11 mouse cellular contexts compared by ENCODE assay signal in the genomic region with DNA sequence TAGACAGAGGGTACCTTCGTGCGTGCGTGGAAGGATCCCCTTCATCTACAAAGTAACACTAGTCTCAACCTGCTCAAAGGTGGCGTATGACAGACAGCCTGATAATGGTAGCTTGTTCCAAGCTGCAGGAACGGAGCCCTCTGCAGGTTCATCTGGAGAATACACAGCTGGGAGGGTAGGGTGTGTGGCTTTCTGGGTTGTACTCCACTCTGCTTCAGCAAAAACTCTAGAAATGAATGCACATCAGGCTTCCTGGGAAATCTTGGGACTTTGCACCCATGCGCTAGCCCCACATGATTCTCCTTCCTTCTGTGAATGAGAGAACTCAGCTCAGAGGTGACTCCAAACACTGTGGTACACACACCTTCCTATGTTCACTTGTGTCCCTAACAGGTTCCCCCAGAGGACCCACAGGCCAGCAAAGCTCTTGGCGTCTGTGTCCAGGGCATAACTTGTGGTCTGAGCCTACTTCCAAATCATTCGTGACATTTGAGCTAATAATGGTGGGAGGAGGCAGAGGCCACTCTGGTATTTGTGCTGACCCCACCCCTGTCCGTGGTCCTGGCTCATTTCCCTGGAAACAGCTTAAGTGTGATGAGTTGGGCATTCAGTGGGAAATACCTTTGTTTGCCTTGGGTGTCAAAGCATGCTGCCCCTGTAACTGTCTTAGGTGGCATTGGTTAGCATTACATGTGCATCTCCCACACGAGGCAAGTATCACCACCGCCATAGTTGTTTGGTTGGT. TPM values are rescaled to one million over a fixed set of nuclear protein-coding genes. Genes with fewer than 3 reads are reported as not detected.
DNase-seq lines count a peak whose midpoint lies in the region; ATAC-seq and TF ChIP-seq lines count a peak whose summit lies in the region.
"Had no signal": no experiment of that assay in that cellular context is flagged by ENCODE, and none has a peak within 500 bp of the region (broad histone marks: within the 10 kb centered on the region; RNA-seq: fewer than 3 reads in every experiment).

No protein-coding gene starts in this region.

- DNase-seq in liver, result no peak
- DNase-seq in ES-CJ7 (ENCODE audit: low read depth, low spot score), result peak; percentile 68
- no peak for DNase-seq in right cerebral cortex, postnatal 4 days
- DNase-seq in hindbrain, embryonic 14.5 days (ENCODE audit: low spot score), result no peak
- DNase-seq: adrenal gland, postnatal 25 days had no signal

- H3K4me1 ChIP-seq in liver, embryonic 16.5 days (ENCODE audit: control insufficient read depth, low read depth, low read length), result no peaks in the 10 kb centered on the region
- H3K4me1 ChIP-seq in bone marrow, adult 2 months (ENCODE audit: control insufficient read depth, insufficient read depth, low read length), result no peaks in the 10 kb centered on the region
- no peaks in the 10 kb centered on the region for H3K4me1 ChIP-seq in hindbrain, embryonic 14.5 days (replicated peaks; ENCODE audit: control insufficient read depth, insufficient read depth, low read length)

- H3ac ChIP-seq in myocyte (ENCODE audit: control insufficient read depth, insufficient read length), result no peak overlapping the region

- H3K36me3 ChIP-seq in liver, embryonic 16.5 days (ENCODE audit: control insufficient read depth, insufficient read depth), result no peaks in the 10 kb centered on the region
- peaks cover 32% of the 10 kb centered on the region for H3K36me3 ChIP-seq in myocyte (ENCODE audit: control insufficient read depth, insufficient read depth)
- H3K36me3 ChIP-seq in hindbrain, embryonic 14.5 days (replicated peaks; ENCODE audit: control insufficient read depth, insufficient read depth), result peaks cover 3% of the 10 kb centered on the region; the same call in 1 of the 2 replicates

- no peak for TF ChIP-seq POLR2A in bone marrow, adult 2 months (IDR thresholded peaks at IDR 0.05; ENCODE audit: borderline replicate concordance, control insufficient read depth, low read depth, low read length)
- TF ChIP-seq POLR2A in myocyte (IDR thresholded peaks at IDR 0.05; ENCODE audit: insufficient read length, low read depth), result peak; percentile 10

- WGBS in liver, embryonic 16.5 days (ENCODE audit: insufficient replicate concordance), result 58% methylated on average over 11 of the region's 11 CpGs
- 75% methylated on average over 11 of the region's 11 CpGs for WGBS in bone marrow, adult 2 months
- 79% methylated on average over 11 of the region's 11 CpGs for WGBS in hindbrain, embryonic 14.5 days

- no peak overlapping the region for H3K4me3 ChIP-seq in liver, embryonic 16.5 days (ENCODE audit: low read depth, low read length)
- H3K4me3 ChIP-seq in bone marrow, adult 2 months (replicated peaks; ENCODE audit: control insufficient read depth, low read depth, low read length), result no peak overlapping the region
- H3K4me3 ChIP-seq in myocyte, result no peak overlapping the region
- no peak overlapping the region for H3K4me3 ChIP-seq in hindbrain, embryonic 14.5 days (replicated peaks; ENCODE audit: low read length)
- H3K4me3 ChIP-seq: embryonic facial prominence, embryonic 12.5 days; limb, embryonic 12.5 days had no signal

- H3K4me2 ChIP-seq in liver, embryonic 16.5 days (ENCODE audit: low read depth, low read length), result no peak overlapping the region
- no peak overlapping the region for H3K4me2 ChIP-seq in myocyte (ENCODE audit: low read depth)
- no peak overlapping the region for H3K4me2 ChIP-seq in hindbrain, embryonic 14.5 days (replicated peaks)
- H3K4me2 ChIP-seq: embryonic facial prominence, embryonic 12.5 days; limb, embryonic 12.5 days had no signal

- peaks cover 2% of the 10 kb centered on the region for H3K79me2 ChIP-seq in myocyte (ENCODE audit: control insufficient read depth, insufficient read depth)

- 0 out of 2 replicates have a peak, but pooled peaks have one; percentile 16 for ATAC-seq in liver, embryonic 16.5 days (ENCODE audit: low read depth)
- no peak for ATAC-seq in hindbrain, embryonic 14.5 days (ENCODE audit: low FRiP score)
- ATAC-seq: hindbrain, embryonic 16.5 days had no signal

- H3K27me3 ChIP-seq in liver, embryonic 16.5 days (ENCODE audit: control insufficient read depth, insufficient read depth, low read depth, low read length), result no peaks in the 10 kb centered on the region
- H3K27me3 ChIP-seq in myocyte (ENCODE audit: control insufficient read depth, insufficient read depth, insufficient read length), result no peaks in the 10 kb centered on the region
- H3K27me3 ChIP-seq in hindbrain, embryonic 14.5 days (ENCODE audit: control insufficient read depth, insufficient read depth, low read length), result no peaks in the 10 kb centered on the region
- H3K27me3 ChIP-seq: embryonic facial prominence, embryonic 12.5 days; limb, embryonic 12.5 days had no signal

- H3K9ac ChIP-seq in liver, embryonic 16.5 days (ENCODE audit: low read depth, low read length), result no peak overlapping the region
- H3K9ac ChIP-seq in hindbrain, embryonic 14.5 days, result no peak overlapping the region
- H3K9ac ChIP-seq: embryonic facial prominence, embryonic 12.5 days; limb, embryonic 12.5 days had no signal

- no peaks in the 10 kb centered on the region for H3K9me3 ChIP-seq in liver, embryonic 16.5 days (replicated peaks; ENCODE audit: control insufficient read depth, low read length)
- H3K9me3 ChIP-seq in hindbrain, embryonic 14.5 days (ENCODE audit: control insufficient read depth, low read length), result no peaks in the 10 kb centered on the region
- H3K9me3 ChIP-seq: embryonic facial prominence, embryonic 12.5 days; limb, embryonic 12.5 days had no signal

- no peak overlapping the region for H3K27ac ChIP-seq in liver, embryonic 16.5 days (ENCODE audit: low read length)
- no peak overlapping the region for H3K27ac ChIP-seq in bone marrow, adult 2 months (ENCODE audit: control insufficient read depth, insufficient read depth, low read depth, low read length, poor library complexity)
- no peak overlapping the region for H3K27ac ChIP-seq in hindbrain, embryonic 14.5 days
- H3K27ac ChIP-seq: embryonic facial prominence, embryonic 12.5 days; limb, embryonic 12.5 days had no signal

- TF ChIP-seq CTCF in bone marrow, adult 2 months (IDR thresholded peaks at IDR 0.05; ENCODE audit: control insufficient read depth, insufficient read depth, low read length), result peak; percentile 42; the same call in 1 of the 2 replicates

TF ChIP-seq in myocyte, 11 proteins besides CTCF, POLR2A, EP300 and RAD21:
- TF ChIP-seq MYOD1 (IDR thresholded peaks at IDR 0.05; ENCODE audit: control insufficient read depth in 1 of 3, insufficient read length in 2 of 3, low read depth in 2 of 3), result no peak
- TF ChIP-seq POLR2AphosphoS2 (IDR thresholded peaks at IDR 0.05; ENCODE audit: insufficient read length, low read depth), result peak; percentile 71
- TF ChIP-seq TCF12 (IDR thresholded peaks at IDR 0.05; ENCODE audit: insufficient read depth, poor library complexity, severe bottlenecking), result no peak
- no peak for TF ChIP-seq MAX (IDR thresholded peaks at IDR 0.05; ENCODE audit: low read depth)
- no peak for TF ChIP-seq CEBPB (IDR thresholded peaks at IDR 0.05; ENCODE audit: insufficient read depth, poor library complexity, severe bottlenecking)
- TF ChIP-seq E2F4 (IDR thresholded peaks at IDR 0.05; ENCODE audit: insufficient read depth), result no peak
- no peak for TF ChIP-seq TCF3 (IDR thresholded peaks at IDR 0.05; ENCODE audit: insufficient read length, low read depth)
- peak; percentile 50 for TF ChIP-seq REST (IDR thresholded peaks at IDR 0.05; ENCODE audit: insufficient read depth, insufficient read length)
- TF ChIP-seq USF1 (IDR thresholded peaks at IDR 0.05; ENCODE audit: low read depth), result no peak
- TF ChIP-seq SRF (IDR thresholded peaks at IDR 0.05; ENCODE audit: control insufficient read depth, insufficient read length, low read depth), result no peak
- TF ChIP-seq MYOG (IDR thresholded peaks at IDR 0.05; ENCODE audit: control insufficient read depth in 1 of 3, insufficient read depth in 1 of 3, insufficient read length in 2 of 3, low read depth in 2 of 3), result no peak
TF ChIP-seq in myocyte: peak in this region for 2.

RNA-seq across cellular contexts. Expression of a gene that starts 14.5 kb away (rescaled TPM):
- 3.6 and 4.9 TPM in 2 replicates for polyA plus RNA-seq in liver, embryonic 16.5 days (2015; fragmentation: Nextera tagmentation; extraction: Ambion mirVana)
- 14.3 and 36.7 TPM in 2 replicates for polyA plus RNA-seq in bone marrow, adult 2 months (2011; ENCODE audit: insufficient read depth, insufficient read length, low replicate concordance, missing spikeins)
- polyA plus RNA-seq in myocyte (2012; fragmentation: generic; extraction: Trizol), result 65.8 TPM
- polyA plus RNA-seq in hindbrain, embryonic 14.5 days (2014; fragmentation: Nextera tagmentation; extraction: Ambion mirVana), result 4.3 and 5.8 TPM in 2 replicates

RNA-seq across cellular contexts. Expression of a gene that starts 47.0 kb away (rescaled TPM):
- 12.2 and 13.0 TPM in 2 replicates for polyA plus RNA-seq in liver, embryonic 16.5 days (2015; fragmentation: Nextera tagmentation; extraction: Ambion mirVana)
- 12.2 and 27.8 TPM in 2 replicates for polyA plus RNA-seq in bone marrow, adult 2 months (2011; ENCODE audit: insufficient read depth, insufficient read length, low replicate concordance, missing spikeins)
- polyA plus RNA-seq in myocyte (2012; fragmentation: generic; extraction: Trizol), result 35.7 TPM
- polyA plus RNA-seq in hindbrain, embryonic 14.5 days (2014; fragmentation: Nextera tagmentation; extraction: Ambion mirVana), result 34.2 and 36.3 TPM in 2 replicates

RNA-seq across cellular contexts. Expression of a gene that starts 47.5 kb away (rescaled TPM):
- 3.1 and 3.4 TPM in 2 replicates for polyA plus RNA-seq in liver, embryonic 16.5 days (2015; fragmentation: Nextera tagmentation; extraction: Ambion mirVana)
- polyA plus RNA-seq in bone marrow, adult 2 months (2011; ENCODE audit: insufficient read depth, insufficient read length, low replicate concordance, missing spikeins), result 33.7 and 62.7 TPM in 2 replicates
- 0.11 TPM for polyA plus RNA-seq in myocyte (2012; fragmentation: generic; extraction: Trizol)
- polyA plus RNA-seq in hindbrain, embryonic 14.5 days (2014; fragmentation: Nextera tagmentation; extraction: Ambion mirVana), result 1.5 and 1.7 TPM in 2 replicates

RNA-seq across cellular contexts. Expression of a gene that starts 50.1 kb away (rescaled TPM):
- 0.15 and 0.34 TPM in 2 replicates for polyA plus RNA-seq in liver, embryonic 16.5 days (2015; fragmentation: Nextera tagmentation; extraction: Ambion mirVana)
- polyA plus RNA-seq in bone marrow, adult 2 months (2011; ENCODE audit: insufficient read depth, insufficient read length, low replicate concordance, missing spikeins), result not detected in 2 replicates
- 0.59 TPM for polyA plus RNA-seq in myocyte (2012; fragmentation: generic; extraction: Trizol)
- polyA plus RNA-seq in hindbrain, embryonic 14.5 days (2014; fragmentation: Nextera tagmentation; extraction: Ambion mirVana), result 1.5 and 1.8 TPM in 2 replicates
